Mouse (Mus musculus): ENCODE measurements around the gene Kif24. TPM values are rescaled to one million over a fixed set of nuclear protein-coding genes. Genes with fewer than 3 reads are reported as not detected.

The Kif24 gene
- total RNA-seq (2023) = 1 to 10 TPM; 8.9 TPM

DNA sequence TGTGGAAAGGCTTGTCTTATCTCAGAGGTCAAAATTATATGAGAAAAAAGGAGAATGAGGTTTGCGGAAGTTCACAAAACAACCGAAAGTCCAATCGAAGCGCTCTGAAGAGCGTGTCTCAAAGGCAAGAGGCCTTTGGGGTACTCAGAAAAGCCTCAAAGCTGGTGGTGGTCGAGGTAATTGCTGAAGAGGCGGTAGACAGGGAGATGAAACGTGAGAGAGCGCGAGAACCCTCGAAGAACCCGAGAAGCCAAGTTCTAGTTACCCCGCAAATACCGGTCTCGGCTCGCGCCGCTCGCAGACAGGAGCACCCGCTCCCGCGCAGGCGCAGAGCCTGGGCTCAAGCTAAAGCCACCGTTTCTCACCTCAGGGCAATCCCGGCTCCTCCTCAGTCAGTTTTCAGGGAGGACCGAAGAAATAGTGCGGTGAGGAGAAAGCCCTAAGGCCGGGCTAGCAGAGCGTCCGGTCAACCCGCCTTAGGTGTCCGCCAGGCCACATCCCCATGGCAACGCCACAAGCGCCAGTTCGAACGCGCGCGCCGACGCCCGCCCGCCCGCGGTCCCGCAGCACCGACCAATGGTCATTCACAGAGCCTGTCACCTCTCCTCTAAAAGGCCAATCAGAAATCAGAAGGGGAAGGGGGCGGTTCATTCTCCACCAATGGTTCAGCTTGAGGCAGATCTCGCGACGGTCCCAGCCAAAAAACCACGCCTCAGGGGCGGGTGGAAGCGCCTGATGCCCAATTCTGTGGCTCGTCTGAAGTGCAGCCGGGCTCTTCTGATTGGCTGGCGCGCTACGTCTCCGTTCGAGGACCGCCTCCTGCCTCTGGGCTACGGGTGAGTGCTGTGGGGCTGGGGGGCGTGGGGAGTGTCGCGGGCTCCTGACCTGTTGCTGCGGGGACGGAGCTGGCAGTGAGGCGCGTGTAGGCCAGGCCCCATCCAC is at the start of gene Kif24, which contains the start of gene Nudt2:
Kif24 (minus strand) TSS at position 543 of the 942 bp plus-strand sequence.
Nudt2 (plus strand) TSS at position 807 of the 942 bp plus-strand sequence.

DNA sequence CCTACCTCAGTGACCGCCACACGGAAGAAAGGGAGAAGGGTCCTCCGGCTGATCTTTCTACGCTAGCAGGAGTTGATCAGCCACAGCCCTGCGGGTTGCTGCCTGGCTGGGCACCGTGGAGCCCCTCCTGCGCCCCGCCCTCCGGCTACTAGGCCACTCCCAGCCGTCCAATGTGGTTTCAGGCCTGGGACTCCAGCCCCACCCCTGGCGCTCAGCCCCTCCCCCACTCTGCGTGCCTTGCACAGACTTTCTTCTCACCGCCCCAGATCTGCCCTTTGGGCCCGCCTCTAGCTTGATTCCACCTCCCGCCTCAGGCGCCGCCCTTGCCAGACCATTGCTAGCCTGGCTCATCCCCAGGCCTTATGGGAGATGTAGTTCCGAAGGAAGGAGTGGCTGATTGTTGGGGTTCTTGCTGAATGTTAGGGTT is 38.3 kb upstream of the Kif24 start, which contains the start of gene AI464131:
AI464131 (minus strand) TSS at position 91 of the 427 bp plus-strand sequence.

DNA sequence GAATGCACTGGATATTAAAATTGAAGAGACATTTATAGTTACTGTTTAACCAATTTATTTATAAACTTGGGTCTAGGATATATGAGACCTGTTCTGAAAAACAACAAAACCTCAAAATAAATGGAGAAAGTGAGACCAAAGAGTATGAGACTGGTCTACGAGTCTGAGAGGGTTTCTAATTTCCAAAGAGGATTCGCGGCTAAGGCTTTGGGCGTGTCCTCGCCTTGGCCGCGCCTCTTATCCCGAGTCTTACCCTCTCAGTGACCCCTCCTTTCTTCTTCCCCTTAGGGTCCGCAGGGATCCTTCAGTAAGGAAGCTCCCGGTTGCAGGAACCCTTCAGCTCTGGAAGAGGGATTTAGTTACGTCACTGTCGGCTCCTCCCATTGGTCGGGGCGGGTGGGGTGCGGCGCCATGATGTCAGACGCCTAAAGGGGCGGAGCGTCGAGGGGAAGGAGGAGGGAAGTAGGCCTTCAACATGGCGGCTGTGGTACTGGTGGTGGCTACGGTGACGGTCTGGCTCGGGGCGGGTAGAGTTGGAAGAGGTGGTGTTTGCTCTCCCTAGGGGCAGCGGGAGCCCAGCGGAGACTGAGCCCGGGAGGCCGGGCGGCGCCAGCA is 116.0 kb downstream of the Kif24 start, which contains the start of gene Ubap1:
Ubap1 (plus strand) TSS at position 413 of the 615 bp plus-strand sequence.

Other genes starting within 250 kb of the Kif24 start
- gene Ubap2, start 189.7 kb downstream of the Kif24 start, total RNA-seq (2023) = 10 to 100 TPM; 27.0 to 27.7 TPM
- 10 to 100 TPM; 61.3 to 72.0 TPM for gene Dcaf12, start 150.0 kb downstream of the Kif24 start, total RNA-seq (2023)
- 10 to 100 TPM; 58.7 to 75.0 TPM for gene Ubap1, start 115.9 kb downstream of the Kif24 start, total RNA-seq (2023)
- gene Nudt2, start 264 bp upstream of the Kif24 start, total RNA-seq (2023) = 1 to 10 TPM; 3.6 to 6.1 TPM
- gene AI464131, start 38.2 kb upstream of the Kif24 start, total RNA-seq (2023) = not detected
- gene 1110017D15Rik, start 52.4 kb upstream of the Kif24 start, total RNA-seq (2023) = not detected
- 10 to 100 TPM; 20.7 to 23.3 TPM for gene Fam219a, start 104.7 kb upstream of the Kif24 start, total RNA-seq (2023)
- gene Dnaic1, start 104.9 kb upstream of the Kif24 start, total RNA-seq (2023) = not detected
- not detected for gene Enho, start 175.4 kb upstream of the Kif24 start, total RNA-seq (2023)
- not detected for gene Cntfr, start 232.2 kb upstream of the Kif24 start, total RNA-seq (2023)
- 1 to 10 TPM; 5.4 TPM for gene Il11ra1, start 235.1 kb upstream of the Kif24 start, total RNA-seq (2023)
- 10 to 100 TPM; 19.5 to 27.9 TPM for gene Rpp25l, start 248.6 kb upstream of the Kif24 start, total RNA-seq (2023)

Data from neutrophil, adult 59 days (primary cell).